Mouse (Mus musculus): ENCODE data around the gene Klrb1f.

DNA sequence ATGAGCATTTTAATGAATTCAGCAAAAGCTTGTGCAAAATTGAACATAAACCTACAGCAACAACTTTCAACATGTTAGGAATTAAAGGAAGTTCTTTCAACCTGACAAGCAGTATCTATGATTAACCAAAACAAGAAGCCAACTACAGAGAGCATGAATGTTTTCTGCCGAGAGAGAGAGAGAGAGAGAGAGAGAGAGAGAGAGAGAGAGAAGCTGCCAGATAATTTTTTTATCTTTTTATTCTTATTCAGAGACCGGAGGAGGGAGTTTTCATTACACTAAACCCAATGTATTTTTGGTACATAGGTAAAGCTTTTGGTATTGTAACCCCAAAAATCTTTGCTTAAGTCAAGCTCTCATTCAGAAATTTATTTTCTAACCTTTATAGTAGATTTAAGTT is 10.7 kb upstream of the Klrb1f start:
- TF ChIP-seq CTCF (IDR thresholded peaks at IDR 0.05; ENCODE audit: low read depth) (no peak), EP300 (IDR thresholded peaks at IDR 0.05; ENCODE audit: low read depth) (no peak)

Measured in liver, embryonic 14.5 days (tissue).